Mouse (Mus musculus) induced T-regulatory cell, adult 2 months (primary cell): ENCODE results near the gene Capn15.

Experiments
- DNase-seq: peaks from one replicate; pipeline ENCODE4 v3.0.0-alpha.2; 2012; ENCODE audit warnings: low read depth

The Capn15 gene

DNA sequence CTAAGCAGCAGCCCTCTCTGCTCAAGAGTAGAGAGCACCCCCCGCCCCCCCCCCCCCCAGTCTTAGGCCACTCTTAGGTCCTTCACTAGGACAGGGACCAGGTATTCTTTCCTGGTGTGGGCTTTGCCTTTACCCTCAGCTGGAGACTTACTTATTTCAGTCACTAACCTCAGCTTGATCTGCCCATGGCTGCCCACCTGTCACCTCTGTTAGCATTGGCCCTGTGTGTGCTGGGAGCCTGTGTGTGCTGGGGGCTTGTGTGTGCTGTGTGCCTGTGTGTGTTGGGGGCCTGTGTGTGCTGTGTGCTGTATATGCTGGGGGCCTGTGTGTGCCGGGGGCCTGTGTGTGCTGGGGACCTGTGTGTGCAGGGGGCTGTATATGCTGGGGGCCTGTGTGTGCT, 30.9 kb downstream of the Capn15 start:
- no peak for DNase-seq

DNA sequence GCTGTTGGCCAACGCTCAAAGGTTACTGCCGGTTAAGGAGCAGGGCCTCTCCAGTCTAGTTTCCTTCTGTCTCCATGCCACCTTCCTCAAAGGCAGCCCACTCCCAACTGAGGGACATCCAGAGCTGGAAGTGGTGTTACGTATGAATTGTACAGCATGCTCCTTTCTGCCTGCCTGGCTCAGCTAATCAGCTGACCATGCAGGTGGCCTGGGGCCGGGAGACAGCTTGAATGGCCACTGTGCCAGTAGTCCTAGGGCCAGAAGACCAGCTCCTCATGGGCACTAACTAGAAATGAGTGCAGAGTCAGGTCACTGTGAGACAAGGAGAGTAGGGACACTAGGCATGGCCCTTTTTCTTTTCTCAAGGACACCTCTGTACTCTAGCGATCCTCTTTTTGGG, 32.4 kb downstream of the Capn15 start:
- DNase-seq: no peak

DNA sequence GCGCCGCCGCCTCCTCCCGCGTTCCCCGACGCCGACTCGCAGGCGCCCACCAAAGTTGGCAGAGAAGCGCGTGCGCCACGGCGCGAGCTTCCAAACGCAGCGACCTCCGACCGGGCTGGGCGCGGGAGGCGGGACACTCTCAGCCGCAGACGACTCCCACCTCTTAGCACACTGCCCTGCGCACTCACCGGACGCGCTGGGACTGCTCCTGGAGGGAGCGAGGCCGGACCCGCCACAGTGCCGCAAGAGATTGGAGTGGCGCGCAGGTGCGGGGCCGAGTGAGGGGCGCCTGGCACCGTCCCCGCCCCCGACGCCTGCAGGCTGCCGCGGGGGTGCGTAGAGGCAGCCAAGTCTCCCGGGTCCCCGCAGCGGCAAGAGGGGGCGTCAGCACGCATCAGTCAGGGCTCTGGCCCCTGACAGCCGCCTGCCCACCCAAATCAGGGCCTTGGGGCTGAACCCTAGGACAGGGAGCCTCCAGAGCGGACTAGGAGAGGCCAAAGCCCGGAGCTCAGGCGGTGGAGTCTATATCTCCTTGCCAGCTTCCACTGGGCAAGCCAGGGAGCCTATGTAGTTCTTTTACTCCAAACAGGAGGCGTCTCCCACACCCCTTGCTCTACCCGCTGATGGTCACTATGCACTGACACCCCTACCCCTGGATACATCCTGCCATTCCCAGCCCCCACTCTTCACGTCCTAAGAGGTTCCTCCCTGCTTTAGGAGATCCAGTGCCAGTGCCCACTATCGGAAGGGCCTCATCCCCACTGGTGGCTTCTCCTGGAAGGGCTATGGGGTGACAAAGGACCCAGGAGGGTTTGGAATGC, 33.6 kb downstream of the Capn15 start, which contains the start of gene A930017K11Rik:
A930017K11Rik (minus strand) TSS at position 763 of the 821 bp plus-strand sequence.
- DNase-seq: no peak

DNA sequence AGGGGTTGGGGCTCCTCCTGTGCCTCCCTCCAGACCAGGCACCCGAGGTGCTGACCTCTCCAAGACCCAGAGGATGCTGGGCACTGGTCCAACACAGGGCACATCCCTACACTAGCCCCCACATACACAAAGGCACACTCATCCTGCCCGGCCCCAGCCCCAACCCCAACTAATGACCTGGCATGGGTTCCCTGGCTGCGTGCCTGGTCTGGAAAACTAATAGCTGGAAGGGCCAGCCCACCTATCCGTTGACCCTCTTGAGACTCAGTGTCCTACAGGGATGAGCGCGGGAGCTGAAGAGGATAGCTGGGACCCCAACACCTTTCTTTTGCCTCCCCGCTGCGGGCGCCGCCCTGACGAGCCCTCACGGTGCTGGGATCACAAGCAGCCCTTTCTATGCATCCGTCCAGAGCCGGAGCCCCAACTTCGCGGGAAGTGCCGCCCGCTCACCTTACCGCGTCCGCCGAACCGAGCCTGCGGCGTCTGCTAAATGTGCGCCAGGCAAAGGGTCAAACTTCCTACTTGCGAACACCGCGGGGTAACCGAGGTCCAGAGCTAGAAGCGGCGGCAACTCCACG, 34.3 kb downstream of the Capn15 start:
- no peak for DNase-seq

GRCm38 (mm10) chr17:25950706-25951105, 34.9 kb downstream of the Capn15 start:
- no peak for DNase-seq

GRCm38 (mm10) chr17:25949981-25950380, 35.6 kb downstream of the Capn15 start:
- DNase-seq: no peak

DNA sequence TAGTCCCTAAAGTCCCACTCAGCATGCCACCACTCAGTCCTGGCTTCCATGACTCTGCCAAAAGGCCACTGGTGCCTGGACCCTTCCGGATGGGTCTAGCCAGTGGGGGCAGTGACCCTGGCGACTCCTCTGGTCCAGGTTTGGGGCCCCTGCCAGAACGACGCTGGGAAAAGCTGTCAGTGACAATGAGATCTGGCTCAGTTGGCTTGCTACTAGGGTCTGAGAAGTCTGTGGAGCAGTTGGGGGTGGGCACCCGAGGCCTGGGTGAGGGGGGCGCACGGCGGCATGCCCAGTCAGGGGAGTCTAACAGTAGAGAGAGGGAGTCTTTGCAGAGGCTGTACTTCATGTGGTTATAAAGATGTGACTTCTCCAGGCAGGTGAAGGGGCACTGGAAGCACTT, 37.5 kb downstream of the Capn15 start:
- no peak for DNase-seq

DNA sequence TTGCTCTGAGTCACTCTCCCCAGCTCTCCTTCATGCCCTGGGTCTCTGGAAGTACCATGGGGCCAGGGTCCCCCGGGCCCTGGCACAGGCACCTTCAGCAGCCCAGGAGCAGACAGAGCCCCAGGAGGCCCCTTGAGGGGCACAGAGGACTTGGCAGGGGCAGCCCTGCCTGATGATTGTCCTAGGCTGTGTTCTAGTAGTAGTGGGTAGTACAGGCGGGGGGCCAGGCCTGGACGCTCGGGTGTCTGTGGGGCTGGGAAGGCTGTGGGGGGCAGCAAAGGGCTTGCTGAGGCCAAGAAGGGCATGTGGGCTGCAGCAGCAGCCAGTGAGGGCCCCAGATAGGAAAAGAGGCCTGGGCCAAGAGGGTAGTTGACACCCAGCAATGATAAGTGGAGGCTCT, 38.0 kb downstream of the Capn15 start:
- no peak for DNase-seq

DNA sequence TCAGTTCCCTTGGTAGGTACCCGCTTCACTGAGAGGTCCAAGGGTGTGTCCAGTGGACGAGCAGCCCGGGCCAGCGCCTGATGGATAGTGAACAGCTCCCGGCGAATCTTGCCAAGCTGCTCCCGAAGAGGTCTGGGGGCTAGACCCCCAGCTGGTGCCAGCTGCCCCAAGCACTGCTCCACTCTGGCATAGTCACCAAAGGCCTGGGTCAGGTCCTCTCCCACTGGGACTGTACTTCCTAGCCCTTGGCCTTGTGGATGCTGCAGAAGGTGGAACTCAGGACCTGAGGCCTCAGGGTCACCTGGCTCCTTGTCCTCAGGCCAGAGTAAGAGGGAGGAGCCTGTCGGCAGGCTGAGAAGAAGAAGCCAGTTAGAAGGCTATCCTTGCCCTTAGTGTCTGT, 38.7 kb downstream of the Capn15 start:
- DNase-seq: no peak

- no peak for DNase-seq
These were observed 39.2 kb downstream of the Capn15 start for GRCm38 (mm10) chr17:25946349-25946748.

DNA sequence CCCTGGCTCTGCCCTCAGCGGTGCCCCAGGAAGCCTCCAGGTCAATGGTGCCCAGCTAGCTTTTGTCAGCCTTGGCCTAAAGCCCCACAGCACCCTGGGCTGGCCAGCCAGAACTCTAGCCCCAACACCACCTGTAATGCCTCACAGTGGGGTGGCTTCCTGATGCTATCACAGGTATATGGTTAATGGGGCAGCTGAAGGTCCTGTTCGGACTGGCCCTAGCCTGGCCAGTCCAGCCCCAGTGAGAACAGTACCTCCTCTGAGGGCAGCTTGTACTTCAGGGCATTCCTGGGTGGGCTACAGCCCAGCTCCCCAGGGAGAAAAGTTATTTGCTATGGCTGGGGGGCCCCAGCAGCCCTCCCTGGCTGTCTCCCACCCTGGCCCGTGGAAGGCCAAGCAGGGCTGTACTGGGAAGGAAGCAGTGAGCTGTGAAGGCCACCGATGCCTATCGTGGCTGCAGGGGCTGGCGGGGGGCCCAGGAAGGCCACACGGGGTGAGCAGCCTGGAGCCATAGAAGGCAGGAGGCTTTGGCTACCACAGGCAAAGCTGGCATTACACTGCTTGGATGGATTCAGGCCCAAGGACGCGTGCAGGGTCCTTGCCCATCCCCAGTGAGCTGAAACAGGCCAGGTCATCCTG, 40.0 kb downstream of the Capn15 start:
- no peak for DNase-seq

DNA sequence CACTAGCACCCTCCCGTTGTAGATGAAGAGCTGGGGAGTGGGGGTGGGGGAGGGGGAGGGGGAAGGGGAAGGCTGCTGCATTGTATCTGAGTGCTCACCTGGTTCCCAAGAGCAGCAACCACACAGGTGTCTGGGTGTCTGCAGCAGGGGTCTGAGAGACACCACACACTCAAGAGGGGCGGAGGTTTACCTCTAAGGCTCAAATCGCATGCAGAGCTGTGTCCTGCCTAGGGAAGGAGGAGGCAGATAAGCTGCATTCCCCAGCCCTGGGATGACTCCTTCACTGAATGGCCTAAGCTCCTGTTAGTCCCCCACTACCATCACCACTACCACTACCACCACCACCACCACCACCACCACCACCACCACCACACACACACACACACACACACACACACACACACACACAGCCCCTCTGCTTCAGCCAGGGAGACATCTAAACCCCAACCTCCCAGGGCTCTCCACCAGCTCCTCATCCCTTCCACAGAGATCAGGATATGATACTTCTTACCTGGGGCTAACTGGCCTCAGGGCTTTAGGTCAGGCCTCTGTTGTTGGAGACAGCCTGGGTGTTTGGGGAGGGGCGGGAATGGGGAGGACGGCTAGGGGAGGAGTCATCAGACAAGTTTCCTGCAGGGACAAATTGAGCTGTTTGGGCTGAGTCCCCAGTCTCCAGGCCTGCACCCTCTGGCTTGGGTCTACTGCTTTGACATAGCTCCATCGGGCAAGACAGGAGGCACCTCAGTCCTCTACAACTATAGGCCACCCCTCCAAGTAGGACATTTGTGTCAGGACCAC, 41.0 kb downstream of the Capn15 start, which contains the start of the genes Pigq and Nhlrc4:
Pigq (minus strand) TSS at position 571 of the 798 bp plus-strand sequence.
Nhlrc4 (minus strand) TSS at position 596 of the 798 bp plus-strand sequence.
- no peak for DNase-seq

GRCm38 (mm10) chr17:25943769-25944168, 41.8 kb downstream of the Capn15 start:
- no peak for DNase-seq

DNA sequence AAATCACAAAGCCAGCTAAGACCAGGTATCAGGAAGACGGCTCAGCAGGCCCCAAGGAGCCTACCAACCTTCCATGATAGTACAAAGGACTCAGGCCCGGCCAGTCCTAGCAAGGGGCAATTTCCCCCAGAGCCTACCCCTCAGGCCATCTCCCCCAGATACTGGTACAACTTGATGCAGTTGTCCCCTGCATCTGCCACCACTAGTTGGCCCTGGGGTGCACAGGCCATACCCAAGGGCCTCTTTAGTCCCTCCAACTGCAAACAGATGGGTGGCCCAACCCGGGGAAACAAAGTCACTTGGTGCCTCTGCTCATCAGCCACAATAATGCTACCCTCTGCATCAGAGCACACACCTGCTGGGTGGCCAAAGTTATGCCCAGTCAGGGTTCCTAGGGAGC, 42.4 kb downstream of the Capn15 start:
- no peak for DNase-seq

- no peak for DNase-seq
These were observed 42.9 kb downstream of the Capn15 start for GRCm38 (mm10) chr17:25942597-25943151.

- DNase-seq: peak; percentile 85
These were observed 43.9 kb downstream of the Capn15 start for GRCm38 (mm10) chr17:25941511-25942241.

GRCm38 (mm10) chr17:25934526-25934925, 51.1 kb downstream of the Capn15 start:
- no peak for DNase-seq

DNA sequence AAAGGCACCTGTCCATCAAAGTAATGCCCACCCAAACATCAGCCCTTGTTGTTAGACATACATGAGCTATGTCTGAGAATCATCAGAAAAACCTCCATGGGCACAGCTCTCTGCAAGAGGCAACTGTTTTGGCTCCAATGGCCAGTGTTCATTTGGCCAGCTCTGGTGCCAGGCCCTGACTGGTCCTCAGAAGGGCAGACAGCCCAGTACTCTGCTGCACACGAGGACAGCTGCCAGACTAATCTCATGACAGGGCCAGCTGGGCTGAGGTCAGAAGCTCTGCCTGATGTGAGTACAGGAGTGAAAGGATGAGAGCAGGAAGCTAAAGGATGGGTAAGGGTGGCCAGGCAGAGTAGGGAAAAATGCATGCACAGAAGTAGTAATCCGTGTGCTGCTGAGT, 60.2 kb downstream of the Capn15 start:
- DNase-seq: no peak

GRCm38 (mm10) chr17:25922120-25922519, 63.5 kb downstream of the Capn15 start:
- DNase-seq: no peak

GRCm38 (mm10) chr17:25919786-25920642, 65.6 kb downstream of the Capn15 start:
- DNase-seq: peak; percentile 99
